ENCODE assay signal across 8 mouse cellular contexts in the genomic region with DNA sequence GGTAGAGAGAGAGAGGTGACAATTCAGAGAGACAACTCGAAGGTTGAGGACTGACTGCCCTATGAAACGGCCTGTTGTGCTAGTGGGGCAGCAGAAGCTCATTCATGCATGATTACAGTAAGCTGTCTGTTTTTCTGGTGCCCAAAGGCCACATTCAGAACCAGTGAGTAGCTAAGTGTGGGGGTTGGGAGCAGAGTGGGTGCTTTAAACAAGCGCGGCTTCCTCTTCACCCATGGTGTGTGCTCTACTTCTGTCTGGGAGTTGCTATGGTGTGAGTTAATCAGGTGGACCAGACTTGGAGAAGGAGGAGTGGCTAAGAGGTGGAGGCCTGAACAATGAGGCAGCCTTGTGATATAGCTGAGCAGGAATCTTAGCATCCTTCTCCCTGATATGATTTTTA. TPM values are rescaled to one million over a fixed set of nuclear protein-coding genes. Genes with fewer than 3 reads are reported as not detected.
A peak's percentile ranks its signal among the peaks of the same experiment; 100 is the strongest.
DNase-seq lines count a peak whose midpoint lies in the region; ATAC-seq and TF ChIP-seq lines count a peak whose summit lies in the region.

No protein-coding gene starts in this region.

- no peak overlapping the region for H3K9ac ChIP-seq in kidney, embryonic 15.5 days
- H3K9ac ChIP-seq in hindbrain, embryonic 14.5 days = peak overlapping the region; percentile 96

- TF ChIP-seq POLR2A in lung, adult 2 months (IDR thresholded peaks at IDR 0.05; ENCODE audit: borderline replicate concordance, extremely low read depth, low read depth, low read length) = no peak

- peak overlapping the region; percentile 94 for H3K4me2 ChIP-seq in kidney, embryonic 15.5 days
- peak overlapping the region; percentile 87 for H3K4me2 ChIP-seq in hindbrain, embryonic 14.5 days (replicated peaks)

- peak; percentile 28; the same call in 1 of the 2 replicates for ATAC-seq in kidney, embryonic 15.5 days (replicated peaks; ENCODE audit: low FRiP score)
- ATAC-seq in hindbrain, embryonic 14.5 days (ENCODE audit: low FRiP score) = peak; percentile 32

- H3K4me3 ChIP-seq in kidney, embryonic 15.5 days (replicated peaks) = peak overlapping the region; percentile 72; the same call in 1 of the 2 replicates
- H3K4me3 ChIP-seq in hindbrain, embryonic 14.5 days (replicated peaks; ENCODE audit: low read length) = peak overlapping the region; percentile 77
- peak overlapping the region; percentile 26 for H3K4me3 ChIP-seq in lung, adult 2 months (replicated peaks; ENCODE audit: extremely low read depth, low read depth, low read length)

- 33% methylated on average over 4 of the region's 4 CpGs for WGBS in kidney, embryonic 15.5 days
- WGBS in hindbrain, embryonic 14.5 days = 14% methylated on average over 4 of the region's 4 CpGs
- 34% methylated on average over 4 of the region's 4 CpGs for WGBS in lung, adult 2 months

- DNase-seq in kidney, postnatal 14 days = no peak
- DNase-seq in cerebellum, postnatal 10 days = peak; percentile 69 to 74
- peak; percentile 53 for DNase-seq in hindbrain, embryonic 14.5 days (ENCODE audit: low spot score)
- no peak for DNase-seq in lung, adult 2 months
- DNase-seq in retina, postnatal 1 day = peak; percentile 90
- no peak for DNase-seq in embryo, embryonic 11 days
- no peak for DNase-seq in embryo, embryonic 9.5 days (ENCODE audit: extremely low spot score)

- no peak overlapping the region for H3K27ac ChIP-seq in kidney, embryonic 15.5 days
- H3K27ac ChIP-seq in hindbrain, embryonic 14.5 days = peak overlapping the region; percentile 96

- H3K4me1 ChIP-seq in kidney, embryonic 15.5 days = peaks cover 35% of the 10 kb centered on the region
- peaks cover 48% of the 10 kb centered on the region for H3K4me1 ChIP-seq in hindbrain, embryonic 14.5 days (replicated peaks; ENCODE audit: control insufficient read depth, insufficient read depth, low read length)
- H3K4me1 ChIP-seq in lung, adult 2 months (ENCODE audit: control insufficient read depth, insufficient read depth, low read length) = 0 out of 2 replicates have a peak, but pooled peaks cover 6% of the 10 kb centered on the region

- peaks cover 5% of the 10 kb centered on the region for H3K27me3 ChIP-seq in kidney, embryonic 15.5 days
- H3K27me3 ChIP-seq in hindbrain, embryonic 14.5 days (ENCODE audit: control insufficient read depth, insufficient read depth, low read length) = no peaks in the 10 kb centered on the region

- no peaks in the 10 kb centered on the region for H3K9me3 ChIP-seq in kidney, embryonic 15.5 days (replicated peaks)
- no peaks in the 10 kb centered on the region for H3K9me3 ChIP-seq in hindbrain, embryonic 14.5 days (ENCODE audit: control insufficient read depth, low read length)

- no peaks in the 10 kb centered on the region for H3K36me3 ChIP-seq in kidney, embryonic 15.5 days
- H3K36me3 ChIP-seq in hindbrain, embryonic 14.5 days (replicated peaks; ENCODE audit: control insufficient read depth, insufficient read depth) = no peaks in the 10 kb centered on the region

- TF ChIP-seq CTCF in lung, adult 2 months (IDR thresholded peaks at IDR 0.05; ENCODE audit: insufficient read depth, low read length) = no peak

RNA-seq across cellular contexts. Expression of a gene that starts 2.2 kb away (rescaled TPM):
- polyA plus RNA-seq in kidney, embryonic 15.5 days (2015; fragmentation: Nextera tagmentation; extraction: Ambion mirVana) = 3.1 and 4.3 TPM in 2 replicates
- polyA plus RNA-seq in hindbrain, embryonic 14.5 days (2014; fragmentation: Nextera tagmentation; extraction: Ambion mirVana) = 86.0 and 97.5 TPM in 2 replicates
- 6.1 and 11.8 TPM in 2 replicates for polyA plus RNA-seq in lung, adult 2 months (2012; rRNA removed)

Comparison
In these comparisons a context has a peak if more than half of its experiments do, and no peak if none do; other contexts are left out.
1. H3K4me3 ChIP-seq: peak in every context shown above with its lines; median percentile 77 in hindbrain, embryonic 14.5 days; 72 in kidney, embryonic 15.5 days; 26 in lung, adult 2 months.
2. DNase-seq: peak in cerebellum, postnatal 10 days (2 of 2), hindbrain, embryonic 14.5 days (single experiment) and retina, postnatal 1 day (single experiment); none in kidney, postnatal 14 days (single experiment), lung, adult 2 months (single experiment), embryo, embryonic 11 days (single experiment) and embryo, embryonic 9.5 days (single experiment).